Mouse (Mus musculus): ENCODE data around the gene Olfr771.
"Not testable (repeated sequence)": the region's sequence is repeated elsewhere in the genome, so short reads cannot be mapped to it uniquely, and the experiment has no call there.

Olfr771 gene

GRCm38 (mm10) chr10:129164651-129165050 is at the start of gene Olfr771:
Gene Olfr771 (minus strand): TSS chr10:129164751.
- DNase-seq: no peak

GRCm38 (mm10) chr10:129187319-129187718 is 22.8 kb upstream of the Olfr771 start, which contains the start of gene Olfr773:
Gene Olfr773 (minus strand): TSS chr10:129187419.
- not testable (repeated sequence) for DNase-seq

- DNase-seq: not testable (repeated sequence)
Measured at GRCm38 (mm10) chr10:129177821-129178220, 13.3 kb upstream of the Olfr771 start, which contains the start of gene Olfr772. Gene Olfr772 (minus strand): TSS chr10:129177921.

GRCm38 (mm10) chr10:129138898-129139297 is 25.7 kb downstream of the Olfr771 start, which contains the start of gene Olfr770:
Gene Olfr770 (minus strand): TSS chr10:129138998.
- DNase-seq: no peak

GRCm38 (mm10) chr10:129117761-129118160 is 46.8 kb downstream of the Olfr771 start, which contains the start of gene Olfr769:
Gene Olfr769 (minus strand): TSS chr10:129117861.
- no peak for DNase-seq

GRCm38 (mm10) chr10:129115146-129115545 is 49.4 kb downstream of the Olfr771 start:
- no peak for DNase-seq
